Mouse (Mus musculus): ENCODE data around the gene Emg1. TPM values are rescaled to one million over a fixed set of nuclear protein-coding genes. Genes with fewer than 3 reads are reported as not detected.

Emg1 gene
- polyA plus RNA-seq, 1 experiment from 2014 or later = 205 TPM

DNA sequence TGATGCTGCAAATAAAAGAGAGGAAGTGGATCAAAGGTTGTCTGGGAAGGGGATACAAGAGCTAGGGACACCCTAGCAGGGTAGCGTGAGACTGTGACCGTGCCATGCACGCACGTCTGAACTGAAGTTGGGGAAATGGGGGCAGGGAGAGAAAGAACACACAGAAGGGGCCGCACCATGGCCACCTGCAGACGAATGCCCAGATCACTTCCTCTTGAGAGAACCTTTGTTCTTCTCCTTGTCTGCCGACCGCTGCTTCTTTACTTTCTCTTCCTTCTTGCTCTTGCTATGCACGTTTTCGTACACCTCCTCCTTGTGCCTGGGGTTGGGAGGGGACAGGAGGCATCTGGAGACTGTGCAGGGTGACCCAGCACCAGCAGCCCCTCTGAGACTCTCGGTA lies 8.9 kb upstream of the Emg1 start:
- peak overlapping the region; percentile 36; the same call in 1 of the 2 replicates for H3K4me3 ChIP-seq (ENCODE audit: low read depth, low read length)
- peak overlapping the region; percentile 40; the same call in 1 of the 2 replicates for H3K4me2 ChIP-seq (replicated peaks; ENCODE audit: low read depth, low read length)
- 0 out of 2 replicates have a peak overlapping the region, but pooled peaks have one; percentile 18 for H3K27ac ChIP-seq (ENCODE audit: low read length)
- peaks cover 10% of the 10 kb centered on the region; the same call in 1 of the 2 replicates for H3K36me3 ChIP-seq (ENCODE audit: control insufficient read depth, insufficient read depth, low read length)
- H3K9ac ChIP-seq (replicated peaks; ENCODE audit: low read depth, low read length) = 0 out of 2 replicates have a peak overlapping the region, but pooled peaks have one; percentile 10
- WGBS = 63% methylated on average over 11 of the region's 11 CpGs
- no peaks in the 10 kb centered on the region for H3K9me3 ChIP-seq (ENCODE audit: control insufficient read depth, low read depth, low read length)
- 0 out of 2 replicates have a peak, but pooled peaks cover 2% of the 10 kb centered on the region for H3K4me1 ChIP-seq (ENCODE audit: control insufficient read depth, insufficient read depth, low read length)
- H3K27me3 ChIP-seq (ENCODE audit: control insufficient read depth, insufficient read depth, low read length) = no peaks in the 10 kb centered on the region
- ATAC-seq (ENCODE audit: insufficient number of reproducible peaks, insufficient read depth, low FRiP score, low read depth) = no peak

- 69% methylated on average over 7 of the region's 7 CpGs for WGBS
- Histone ChIP-seq H3K9me3 (ENCODE audit: control insufficient read depth, low read depth, low read length) (no peaks in the 10 kb centered on the region), H3K27me3 (ENCODE audit: control insufficient read depth, insufficient read depth, low read length) (no peaks in the 10 kb centered on the region), H3K4me1 (ENCODE audit: control insufficient read depth, insufficient read depth, low read length) (0 out of 2 replicates have a peak, but pooled peaks cover 2% of the 10 kb centered on the region), H3K36me3 (ENCODE audit: control insufficient read depth, insufficient read depth, low read length) (peaks cover 23% of the 10 kb centered on the region), H3K9ac (replicated peaks; ENCODE audit: low read depth, low read length) (peak overlapping the region; percentile 50), H3K4me3 (ENCODE audit: low read depth, low read length) (peak overlapping the region; percentile 36), H3K4me2 (replicated peaks; ENCODE audit: low read depth, low read length) (peak overlapping the region; percentile 40), H3K27ac (ENCODE audit: low read length) (peak overlapping the region; percentile 88)
- ATAC-seq (ENCODE audit: insufficient number of reproducible peaks, insufficient read depth, low FRiP score, low read depth) = 0 out of 2 replicates have a peak, but pooled peaks have one; percentile 20
Observed at GRCm38 (mm10) chr6:124719354-124719978, 7.5 kb upstream of the Emg1 start.

DNA sequence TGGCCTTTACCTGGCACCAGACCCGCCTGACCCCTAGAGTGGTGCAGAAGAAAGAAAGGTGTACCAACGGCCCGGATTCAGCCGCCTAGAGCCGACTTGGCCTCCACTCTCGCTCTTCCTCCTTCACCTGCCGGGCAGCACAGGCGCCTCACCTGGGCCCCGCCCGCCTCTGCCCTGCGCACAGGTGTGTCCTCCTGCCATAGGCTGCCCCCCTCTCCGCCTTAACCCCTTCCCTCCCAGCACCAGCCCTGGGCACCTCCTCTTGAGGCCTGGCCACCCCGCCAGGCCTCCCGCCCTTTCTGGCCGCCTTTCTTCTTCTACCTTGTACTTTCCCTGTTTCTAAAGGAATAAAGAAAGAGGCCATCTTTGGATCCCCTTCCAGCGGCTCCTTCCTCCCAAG lies 6.7 kb upstream of the Emg1 start:
- Histone ChIP-seq H3K4me1 (ENCODE audit: control insufficient read depth, insufficient read depth, low read length) (0 out of 2 replicates have a peak, but pooled peaks cover 9% of the 10 kb centered on the region), H3K4me2 (replicated peaks; ENCODE audit: low read depth, low read length) (peak overlapping the region; percentile 40), H3K27me3 (ENCODE audit: control insufficient read depth, insufficient read depth, low read length) (no peaks in the 10 kb centered on the region), H3K27ac (ENCODE audit: low read length) (peak overlapping the region; percentile 88), H3K9ac (replicated peaks; ENCODE audit: low read depth, low read length) (peak overlapping the region; percentile 50), H3K36me3 (ENCODE audit: control insufficient read depth, insufficient read depth, low read length) (peaks cover 30% of the 10 kb centered on the region), H3K4me3 (ENCODE audit: low read depth, low read length) (peak overlapping the region; percentile 36), H3K9me3 (ENCODE audit: control insufficient read depth, low read depth, low read length) (no peaks in the 10 kb centered on the region)
- peak; percentile 83 for ATAC-seq (ENCODE audit: insufficient number of reproducible peaks, insufficient read depth, low FRiP score, low read depth)
- 63% methylated on average over 16 of the region's 16 CpGs for WGBS

GRCm38 (mm10) chr6:124717968-124718367 lies 6.0 kb upstream of the Emg1 start:
- ATAC-seq (ENCODE audit: insufficient number of reproducible peaks, insufficient read depth, low FRiP score, low read depth) = no peak
- WGBS = 61% methylated on average over 13 of the region's 13 CpGs
- peaks cover 30% of the 10 kb centered on the region for H3K36me3 ChIP-seq (ENCODE audit: control insufficient read depth, insufficient read depth, low read length)
- peak overlapping the region; percentile 50 for H3K9ac ChIP-seq (replicated peaks; ENCODE audit: low read depth, low read length)
- peak overlapping the region; percentile 36 for H3K4me3 ChIP-seq (ENCODE audit: low read depth, low read length)
- H3K4me2 ChIP-seq (replicated peaks; ENCODE audit: low read depth, low read length) = peak overlapping the region; percentile 44
- H3K27ac ChIP-seq (ENCODE audit: low read length) = peak overlapping the region; percentile 83
- H3K27me3 ChIP-seq (ENCODE audit: control insufficient read depth, insufficient read depth, low read length) = no peaks in the 10 kb centered on the region
- H3K9me3 ChIP-seq (ENCODE audit: control insufficient read depth, low read depth, low read length) = no peaks in the 10 kb centered on the region
- peaks cover 14% of the 10 kb centered on the region; the same call in 1 of the 2 replicates for H3K4me1 ChIP-seq (ENCODE audit: control insufficient read depth, insufficient read depth, low read length)

DNA sequence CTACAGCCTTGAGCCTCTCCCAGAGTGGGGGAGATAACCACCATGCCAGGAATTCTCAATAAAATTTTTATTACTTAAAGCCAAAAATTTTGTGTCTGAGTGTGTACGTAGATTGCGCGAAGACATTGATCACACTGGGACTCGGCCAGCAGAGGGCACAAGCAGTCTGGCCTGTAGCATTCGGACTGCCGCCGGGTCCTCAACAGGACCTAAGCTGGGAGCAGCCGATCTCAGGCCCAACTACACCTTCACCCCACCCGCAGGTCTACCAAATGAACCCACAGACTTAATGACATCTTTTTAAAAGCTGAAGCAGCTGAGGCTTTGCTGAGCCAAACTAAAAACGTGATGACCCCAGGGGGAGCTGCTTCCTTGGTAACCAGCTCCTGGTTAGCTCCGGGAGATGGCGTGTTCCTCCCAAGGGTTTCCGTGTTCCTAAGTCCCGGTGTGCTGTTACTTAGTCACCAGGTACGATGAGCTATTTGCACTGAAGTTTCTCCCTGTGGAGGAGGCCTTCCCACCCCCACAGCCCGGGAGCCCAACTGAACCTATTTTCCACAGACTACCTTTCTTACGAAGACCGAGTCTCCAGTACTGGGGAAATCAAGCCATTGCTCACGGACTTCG lies 5.0 kb upstream of the Emg1 start:
- no peaks in the 10 kb centered on the region for H3K27me3 ChIP-seq (ENCODE audit: control insufficient read depth, insufficient read depth, low read length)
- ATAC-seq (ENCODE audit: insufficient number of reproducible peaks, insufficient read depth, low FRiP score, low read depth) = no peak
- 63% methylated on average over 20 of the region's 20 CpGs for WGBS

GRCm38 (mm10) chr6:124712918-124713317 lies 940 bp upstream of the Emg1 start:
- H3K4me1 ChIP-seq (ENCODE audit: control insufficient read depth, insufficient read depth, low read length) = peaks cover 23% of the 10 kb centered on the region
- 13% methylated on average over 11 of the region's 11 CpGs for WGBS
- H3K36me3 ChIP-seq (ENCODE audit: control insufficient read depth, insufficient read depth, low read length) = peaks cover 37% of the 10 kb centered on the region
- peak overlapping the region; percentile 90 for H3K4me2 ChIP-seq (replicated peaks; ENCODE audit: low read depth, low read length)
- H3K9me3 ChIP-seq (ENCODE audit: control insufficient read depth, low read depth, low read length) = no peaks in the 10 kb centered on the region
- ATAC-seq (ENCODE audit: insufficient number of reproducible peaks, insufficient read depth, low FRiP score, low read depth) = no peak
- no peaks in the 10 kb centered on the region for H3K27me3 ChIP-seq (ENCODE audit: control insufficient read depth, insufficient read depth, low read length)
- peak overlapping the region; percentile 85; the same call in 1 of the 2 replicates for H3K27ac ChIP-seq (ENCODE audit: low read length)
- peak overlapping the region; percentile 93 for H3K9ac ChIP-seq (replicated peaks; ENCODE audit: low read depth, low read length)
- H3K4me3 ChIP-seq (ENCODE audit: low read depth, low read length) = peak overlapping the region; percentile 97

More for the DNA sequence above, 5.0 kb upstream of the Emg1 start:
- peak overlapping the region; percentile 44 for H3K4me2 ChIP-seq (replicated peaks; ENCODE audit: low read depth, low read length)
- no peaks in the 10 kb centered on the region for H3K9me3 ChIP-seq (ENCODE audit: control insufficient read depth, low read depth, low read length)
- peaks cover 17% of the 10 kb centered on the region; the same call in 1 of the 2 replicates for H3K4me1 ChIP-seq (ENCODE audit: control insufficient read depth, insufficient read depth, low read length)
- H3K4me3 ChIP-seq (ENCODE audit: low read depth, low read length) = peak overlapping the region; percentile 36
- peaks cover 30% of the 10 kb centered on the region for H3K36me3 ChIP-seq (ENCODE audit: control insufficient read depth, insufficient read depth, low read length)
- peak overlapping the region; percentile 35 for H3K27ac ChIP-seq (ENCODE audit: low read length)
- H3K9ac ChIP-seq (replicated peaks; ENCODE audit: low read depth, low read length) = no peak overlapping the region

DNA sequence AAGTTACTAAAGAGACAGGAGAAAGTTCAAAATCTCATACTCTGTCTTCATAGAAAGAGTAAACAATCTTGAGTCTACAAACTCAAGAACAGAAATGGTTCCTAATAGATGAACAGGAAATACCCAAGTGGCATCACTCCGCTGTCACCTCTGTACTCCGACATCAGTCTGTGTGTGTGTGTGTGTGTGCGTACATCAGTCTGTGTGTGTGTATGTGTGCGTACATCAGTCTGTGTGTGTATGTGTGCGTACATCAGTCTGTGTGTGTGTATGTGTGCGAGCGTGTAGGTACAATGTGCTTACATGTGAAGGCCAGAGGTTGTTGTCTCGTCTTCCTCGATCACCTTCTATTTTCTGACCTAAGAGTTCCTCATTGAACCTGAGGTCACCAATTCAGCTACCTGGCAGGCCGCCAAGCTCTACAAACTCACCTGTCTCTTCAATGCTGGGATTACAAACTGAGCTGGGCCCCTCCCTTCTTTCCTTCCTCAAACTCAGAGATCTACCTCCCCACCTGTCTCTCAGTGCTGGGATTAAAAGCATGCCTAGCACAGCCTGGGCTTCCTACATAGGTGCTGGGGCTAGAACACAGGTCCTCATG lies 3.6 kb downstream of the Emg1 start:
- Histone ChIP-seq H3K4me1 (ENCODE audit: control insufficient read depth, insufficient read depth, low read length) (peaks cover 13% of the 10 kb centered on the region), H3K9me3 (ENCODE audit: control insufficient read depth, low read depth, low read length) (no peaks in the 10 kb centered on the region), H3K36me3 (ENCODE audit: control insufficient read depth, insufficient read depth, low read length) (peaks cover 31% of the 10 kb centered on the region), H3K4me2 (replicated peaks; ENCODE audit: low read depth, low read length) (no peak overlapping the region), H3K27ac (ENCODE audit: low read length) (no peak overlapping the region), H3K4me3 (ENCODE audit: low read depth, low read length) (no peak overlapping the region), H3K9ac (replicated peaks; ENCODE audit: low read depth, low read length) (no peak overlapping the region), H3K27me3 (ENCODE audit: control insufficient read depth, insufficient read depth, low read length) (no peaks in the 10 kb centered on the region)
- no peak for ATAC-seq (ENCODE audit: insufficient number of reproducible peaks, insufficient read depth, low FRiP score, low read depth)
- 86% methylated on average over 10 of the region's 10 CpGs for WGBS

- no peak overlapping the region for H3K27ac ChIP-seq (ENCODE audit: low read length)
- no peak overlapping the region for H3K4me3 ChIP-seq (ENCODE audit: low read depth, low read length)
- WGBS = 85% methylated on average over 5 of the region's 5 CpGs
- H3K36me3 ChIP-seq (ENCODE audit: control insufficient read depth, insufficient read depth, low read length) = peaks cover 52% of the 10 kb centered on the region
- no peaks in the 10 kb centered on the region for H3K27me3 ChIP-seq (ENCODE audit: control insufficient read depth, insufficient read depth, low read length)
- H3K4me1 ChIP-seq (ENCODE audit: control insufficient read depth, insufficient read depth, low read length) = peaks cover 8% of the 10 kb centered on the region
- no peak for ATAC-seq (ENCODE audit: insufficient number of reproducible peaks, insufficient read depth, low FRiP score, low read depth)
- no peak overlapping the region for H3K4me2 ChIP-seq (replicated peaks; ENCODE audit: low read depth, low read length)
- no peak overlapping the region for H3K9ac ChIP-seq (replicated peaks; ENCODE audit: low read depth, low read length)
- no peaks in the 10 kb centered on the region for H3K9me3 ChIP-seq (ENCODE audit: control insufficient read depth, low read depth, low read length)
Observed at GRCm38 (mm10) chr6:124706061-124706627, 5.8 kb downstream of the Emg1 start.

All from stomach, embryonic 14.5 days (tissue).